Mouse (Mus musculus) common myeloid progenitor, adult 5-6 weeks (primary cell): ENCODE measurements around the gene Csrnp3. TPM values are rescaled to one million over a fixed set of nuclear protein-coding genes. Genes with fewer than 3 reads are reported as not detected.

Experiments used
- ATAC-seq: replicated peaks from 2 replicates; pipeline ENCODE4 v1.8.0; 2016; ENCODE audit warnings: low read depth, mild to moderate bottlenecking, moderate TSS enrichment, inconsistent platforms; ENCODE audit not compliant: poor library complexity, severe bottlenecking
- total RNA-seq: library from RNA; stranded (forward); fragments of 200-1000, 187-1606 nt; gene quantifications from 2 replicates; pipeline ENCODE4 v1.2.3, GENCODE M21; 2017

Gene Csrnp3
- total RNA-seq, 1 experiment from 2014 or later, result not detected

DNA sequence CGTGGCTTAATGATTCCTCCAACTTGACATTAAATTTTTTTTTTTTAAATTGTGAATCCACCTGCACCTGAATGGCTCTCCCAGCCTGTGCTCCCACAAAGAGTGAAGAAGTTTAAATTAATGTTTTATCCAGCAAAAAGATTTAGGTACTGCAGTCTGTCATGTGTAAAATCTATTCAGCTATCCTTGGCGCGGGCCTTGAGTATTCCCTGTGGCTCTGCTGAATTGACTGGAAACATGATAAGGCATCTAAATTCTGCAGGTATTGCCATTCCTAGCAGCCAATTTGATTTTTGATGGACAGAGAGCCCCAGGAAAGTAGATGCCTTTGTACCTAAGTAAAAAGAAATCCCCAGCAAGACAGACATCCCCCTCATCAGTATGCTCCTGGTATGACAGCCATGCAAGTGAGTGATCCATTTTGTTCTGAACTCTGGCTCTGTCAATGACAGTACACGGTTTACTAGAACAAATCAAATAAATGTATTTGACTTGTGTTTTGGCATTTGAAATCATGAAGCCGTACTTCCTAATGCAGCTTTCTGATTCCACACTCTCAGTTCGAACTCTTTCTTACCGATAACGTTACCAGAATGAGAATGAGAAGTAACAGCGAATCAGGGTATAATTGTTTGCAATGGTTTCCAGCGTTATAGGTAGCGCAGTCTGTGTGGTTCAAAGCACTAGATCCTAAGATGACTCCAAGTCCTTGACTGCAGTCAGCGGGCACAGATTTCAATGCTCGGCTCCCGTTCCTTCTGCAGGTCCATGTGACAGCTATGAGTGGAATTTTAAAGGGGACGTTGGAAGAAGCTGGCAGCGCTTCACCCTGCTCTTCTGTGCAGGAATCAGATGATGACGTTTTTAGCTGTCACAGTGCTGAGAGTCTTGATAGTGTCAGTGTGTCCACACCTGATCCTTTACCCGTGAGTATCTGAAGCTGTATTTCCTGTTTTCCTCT is 14.5 kb downstream of the Csrnp3 start:
- no peak for ATAC-seq

DNA sequence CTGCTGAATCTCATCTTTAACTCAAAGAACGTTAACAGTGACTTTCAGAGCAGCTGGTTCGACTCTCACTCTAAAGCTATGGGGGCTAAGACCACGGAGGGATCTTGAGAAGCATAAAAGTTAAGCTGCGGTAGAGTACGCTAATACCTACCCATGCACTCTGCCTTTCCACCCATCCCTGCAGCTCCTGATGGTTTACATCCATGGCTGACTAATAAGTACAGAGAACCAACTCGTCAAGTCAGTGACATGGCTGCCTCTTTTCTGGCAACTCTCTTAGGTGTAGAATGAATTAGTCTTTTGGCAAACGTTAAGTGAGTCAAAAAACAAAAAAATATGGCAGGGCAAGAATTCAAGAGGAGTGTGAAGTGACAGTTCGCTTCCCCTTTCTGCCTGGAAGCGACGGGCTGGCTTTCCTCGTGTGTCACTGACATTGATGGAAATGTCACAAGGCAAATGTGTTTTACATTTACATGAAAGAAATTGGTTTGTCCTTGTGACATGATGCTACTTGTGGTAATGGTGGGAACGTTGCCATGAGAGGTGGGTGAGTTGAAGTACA is 19.3 kb downstream of the Csrnp3 start:
- no peak for ATAC-seq

DNA sequence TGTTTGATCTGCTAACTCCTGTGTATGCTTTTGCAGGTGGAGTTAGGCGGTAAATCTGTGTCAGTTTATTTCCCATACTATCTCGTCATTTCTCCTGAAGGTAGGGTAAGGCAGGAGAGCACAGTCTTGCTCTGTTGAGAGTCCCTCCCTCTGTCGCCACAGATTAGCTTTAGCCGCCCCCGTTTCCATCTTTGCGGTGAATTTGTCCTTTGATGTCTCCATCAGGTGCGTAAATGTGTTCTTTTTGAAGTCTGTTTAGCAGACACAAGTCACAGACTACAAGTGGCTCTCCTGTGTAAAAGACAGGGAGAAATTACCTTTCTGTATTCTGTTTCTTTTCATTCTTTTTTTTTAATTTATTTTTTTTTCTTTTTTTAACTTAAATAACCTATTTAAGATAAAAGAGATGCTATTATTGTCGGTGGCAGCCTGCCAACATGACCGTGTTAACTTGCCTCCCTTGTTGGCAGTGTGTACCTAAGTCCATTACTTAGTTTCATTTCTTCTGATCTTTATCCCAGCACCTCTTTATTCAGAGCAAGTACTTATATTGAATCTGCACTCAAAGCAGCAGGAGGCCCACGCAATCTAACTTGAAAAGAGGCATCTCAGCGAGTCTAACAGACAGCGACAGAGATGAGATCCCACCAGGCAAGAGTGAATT is 25.5 kb downstream of the Csrnp3 start:
- no peak for ATAC-seq

DNA sequence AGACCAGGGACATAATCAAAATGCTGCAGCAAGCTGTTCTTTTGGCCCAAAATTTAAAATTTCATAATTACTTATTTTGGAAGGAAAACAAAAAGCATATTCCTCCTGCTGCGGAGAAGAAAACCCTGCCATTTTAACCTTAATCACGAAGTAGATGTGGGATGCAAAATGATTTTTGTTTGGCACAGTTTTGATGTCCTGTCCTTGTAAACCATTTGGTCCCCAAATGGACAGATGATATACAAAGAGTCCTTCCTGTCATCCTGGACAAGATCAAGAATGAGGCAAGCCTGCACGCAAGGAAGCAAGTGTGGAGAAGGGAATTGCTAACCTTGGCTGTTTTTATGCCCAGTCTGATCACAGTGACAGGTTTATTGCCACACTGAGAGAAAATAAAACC is 46.0 kb downstream of the Csrnp3 start:
- no peak for ATAC-seq

DNA sequence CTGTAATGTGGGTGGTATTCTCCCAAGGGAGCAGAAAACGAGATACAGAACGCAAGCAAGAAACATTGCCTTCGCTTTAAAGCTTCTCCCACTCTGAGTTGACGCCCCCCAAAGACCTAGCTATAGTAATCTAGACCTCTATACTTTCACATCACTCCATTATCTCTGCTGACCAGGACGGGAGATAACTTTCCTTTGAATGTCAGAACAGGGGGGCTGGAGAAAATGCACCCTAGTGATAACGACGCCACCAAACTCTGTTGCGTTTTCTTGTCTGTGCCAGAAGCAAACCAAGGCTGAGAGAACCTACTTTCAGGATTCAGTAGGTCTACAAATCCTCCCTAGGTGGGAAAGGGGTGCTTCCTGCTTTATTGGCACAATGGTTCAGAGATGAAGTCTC is 47.7 kb downstream of the Csrnp3 start:
- no peak for ATAC-seq

DNA sequence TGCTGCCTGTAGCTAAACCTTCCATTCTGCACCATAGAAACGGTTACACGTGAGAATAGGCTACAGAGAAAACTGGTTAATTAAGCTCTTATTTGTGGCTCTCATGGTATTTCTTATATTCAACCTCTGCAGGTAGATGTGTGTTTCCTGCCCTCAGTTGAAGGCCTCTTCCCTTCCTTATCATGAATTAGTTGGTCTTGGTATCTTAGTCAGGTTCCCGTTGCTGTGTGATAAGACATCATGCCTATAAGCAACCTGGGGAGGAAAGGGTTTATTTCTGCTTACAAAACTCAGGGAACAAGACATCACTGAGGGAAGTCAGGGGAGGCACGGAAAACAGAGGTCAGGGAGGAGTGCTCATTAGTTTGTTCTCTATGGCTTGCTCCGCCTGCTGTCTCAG is 48.7 kb downstream of the Csrnp3 start:
- no peak for ATAC-seq

DNA sequence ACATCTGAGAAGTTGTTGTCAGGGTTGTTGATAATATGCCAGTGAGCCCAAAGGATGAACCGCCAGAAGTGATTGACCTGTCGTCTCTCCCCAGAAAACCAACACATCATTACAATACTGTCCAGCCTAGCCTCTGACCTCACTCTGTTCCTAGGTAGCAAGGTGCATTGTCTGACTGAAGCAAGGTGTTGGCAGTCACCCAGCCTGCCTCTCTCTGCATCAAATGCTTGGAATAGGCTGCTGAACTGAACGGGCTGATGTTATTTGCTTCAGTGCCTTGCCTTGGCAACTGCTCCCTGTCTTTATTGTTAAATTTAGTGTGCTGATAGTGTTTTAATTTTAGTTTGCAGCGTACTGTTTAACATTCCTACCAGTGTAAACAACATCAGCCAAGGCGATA is 51.0 kb downstream of the Csrnp3 start:
- no peak for ATAC-seq

DNA sequence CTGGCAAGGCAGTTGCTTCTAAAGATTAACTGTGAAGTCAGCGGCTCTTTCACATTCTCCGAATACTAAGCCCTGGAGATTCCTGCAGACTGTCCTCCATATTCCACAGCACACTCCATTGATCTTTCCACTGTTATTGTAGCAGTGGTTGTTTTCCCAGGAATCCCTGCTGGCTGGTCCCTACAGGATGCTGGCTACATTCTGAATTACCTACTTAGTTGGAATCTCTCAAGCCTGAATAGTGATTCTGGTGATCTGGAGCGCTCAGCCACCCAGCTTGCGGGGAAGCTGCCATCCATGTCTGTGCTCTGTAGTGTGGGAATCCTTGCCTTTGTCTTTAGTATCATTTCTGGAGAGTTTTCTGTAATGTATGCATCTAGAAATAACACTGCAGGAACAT is 51.5 kb downstream of the Csrnp3 start:
- no peak for ATAC-seq

DNA sequence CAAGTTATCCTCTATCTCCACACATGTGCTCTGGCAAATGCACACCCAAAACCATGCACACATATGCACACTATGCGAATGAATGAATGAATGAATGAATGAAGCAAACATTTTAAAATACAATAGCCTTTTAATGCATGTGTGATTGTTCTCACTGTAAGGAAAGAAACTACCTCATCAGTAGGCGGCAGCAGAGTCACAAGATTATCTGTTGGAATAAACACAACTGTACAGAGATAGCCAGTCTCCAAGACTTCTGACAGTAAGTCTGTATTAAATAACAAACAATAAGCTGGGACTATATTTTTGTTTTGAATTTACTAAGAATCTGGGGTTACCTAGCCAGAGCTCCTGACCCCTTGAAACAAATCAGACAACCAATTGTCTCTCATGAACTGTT is 53.9 kb downstream of the Csrnp3 start:
- no peak for ATAC-seq

DNA sequence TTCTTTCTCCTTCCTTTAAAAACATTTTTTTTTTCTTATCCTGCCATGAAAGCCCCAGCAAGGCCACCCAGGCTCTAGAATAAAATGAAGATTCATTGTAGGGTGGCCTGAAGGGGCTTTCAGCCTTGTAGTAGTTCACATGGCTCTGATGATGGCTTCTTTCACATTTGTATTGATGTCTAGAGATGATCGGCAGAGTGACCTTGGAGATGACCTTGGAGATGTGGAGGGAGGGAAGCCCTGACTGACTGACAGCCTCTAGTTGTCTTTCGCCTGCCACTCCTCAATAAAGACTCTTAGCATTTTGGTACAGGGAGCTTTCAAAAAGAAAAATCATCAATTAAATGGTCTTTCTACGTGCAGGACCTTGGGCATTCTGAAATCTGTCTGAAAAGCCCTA is 63.0 kb downstream of the Csrnp3 start:
- ATAC-seq, result no peak

DNA sequence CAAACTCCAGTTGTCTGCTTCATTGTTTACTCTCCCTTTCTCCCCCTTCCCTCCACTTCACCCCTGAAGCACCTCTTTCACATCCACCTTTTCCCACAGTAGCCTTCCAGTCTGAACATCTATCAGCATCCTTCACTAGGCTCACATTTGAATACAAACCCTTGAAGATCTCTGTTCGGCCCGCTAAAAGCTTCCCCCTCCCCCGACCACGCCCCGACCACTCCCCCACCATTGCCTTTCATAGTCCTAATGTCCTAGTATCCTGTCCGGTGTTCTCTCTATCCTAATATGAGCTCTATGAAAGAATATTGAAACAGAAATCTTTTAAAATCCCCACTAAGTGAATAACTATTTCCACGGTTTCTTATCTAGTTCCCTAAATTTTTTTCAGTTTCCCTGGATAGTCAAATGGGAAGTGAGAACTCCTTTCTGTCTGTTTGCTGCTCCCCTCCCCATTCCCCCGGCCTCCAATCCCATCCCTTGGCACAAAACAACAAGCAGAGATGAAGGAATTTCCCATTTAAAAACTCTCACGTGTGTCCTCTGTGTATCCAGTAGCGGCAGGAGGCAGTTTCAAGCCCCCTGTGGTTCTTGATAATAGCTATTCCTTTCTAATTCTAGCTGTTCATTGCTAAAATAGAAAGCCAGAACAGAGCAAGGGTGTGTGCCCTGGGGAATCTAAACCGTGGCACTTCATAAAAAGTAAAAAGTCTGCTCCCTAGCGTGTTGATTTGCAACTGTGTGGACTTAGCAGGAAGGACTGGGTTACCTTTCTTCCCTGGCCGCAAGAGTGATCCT is 64.4 kb downstream of the Csrnp3 start:
- no peak for ATAC-seq

DNA sequence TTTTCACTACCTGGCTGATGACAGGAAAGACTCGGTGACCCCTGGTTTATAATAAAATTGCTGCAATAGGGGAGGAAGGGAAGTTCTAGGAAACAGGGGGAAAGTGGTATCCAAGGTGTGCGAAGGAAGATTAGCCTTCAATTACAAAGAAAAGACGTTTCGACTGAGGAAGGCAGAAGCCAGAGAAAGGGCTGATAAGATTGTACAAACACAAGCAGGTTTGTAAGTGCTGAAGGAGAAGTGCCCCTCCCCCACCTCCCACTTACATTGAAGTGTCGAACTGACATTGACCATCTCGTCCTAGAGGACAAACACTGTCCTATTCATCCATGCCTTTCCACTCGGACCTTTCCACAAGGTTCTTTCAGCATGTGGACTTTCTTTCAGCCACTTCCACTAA is 70.4 kb downstream of the Csrnp3 start:
- ATAC-seq, result no peak

DNA sequence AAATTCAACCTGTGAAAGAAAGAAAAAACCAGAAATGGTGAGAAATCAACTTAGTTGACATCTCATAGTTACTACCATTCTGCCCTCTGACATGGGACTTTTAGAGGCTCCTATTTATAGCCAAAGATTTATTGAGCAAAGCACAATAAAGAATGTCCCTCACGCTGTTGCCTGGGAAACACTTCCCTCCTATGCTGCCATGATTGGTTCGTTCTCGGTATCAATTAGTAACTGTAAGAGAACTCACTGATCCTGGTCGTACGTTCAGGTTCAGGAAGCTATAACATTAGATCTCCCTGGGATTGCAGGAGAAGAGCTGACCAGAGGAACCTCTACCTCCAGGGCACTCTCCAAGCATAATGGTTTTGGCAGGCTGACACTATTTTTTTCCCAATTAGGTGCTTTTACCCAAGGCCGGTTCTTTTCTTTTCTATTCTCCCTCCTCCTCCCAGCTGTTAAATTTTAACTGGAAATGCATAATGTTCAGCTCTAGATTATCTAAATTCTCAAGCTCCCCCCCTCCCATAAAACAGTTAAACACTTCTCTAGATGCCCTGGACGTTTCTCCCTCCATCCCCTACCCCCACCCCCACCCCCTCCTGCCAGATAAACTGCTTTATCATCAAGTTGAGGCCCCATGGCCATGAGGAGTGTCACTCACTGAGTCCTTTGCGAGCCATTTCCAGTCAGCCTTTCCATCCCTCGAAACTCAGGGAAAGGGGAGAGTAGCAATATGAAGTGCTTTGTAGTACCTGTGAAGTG is 75.3 kb downstream of the Csrnp3 start:
- ATAC-seq, result no peak

DNA sequence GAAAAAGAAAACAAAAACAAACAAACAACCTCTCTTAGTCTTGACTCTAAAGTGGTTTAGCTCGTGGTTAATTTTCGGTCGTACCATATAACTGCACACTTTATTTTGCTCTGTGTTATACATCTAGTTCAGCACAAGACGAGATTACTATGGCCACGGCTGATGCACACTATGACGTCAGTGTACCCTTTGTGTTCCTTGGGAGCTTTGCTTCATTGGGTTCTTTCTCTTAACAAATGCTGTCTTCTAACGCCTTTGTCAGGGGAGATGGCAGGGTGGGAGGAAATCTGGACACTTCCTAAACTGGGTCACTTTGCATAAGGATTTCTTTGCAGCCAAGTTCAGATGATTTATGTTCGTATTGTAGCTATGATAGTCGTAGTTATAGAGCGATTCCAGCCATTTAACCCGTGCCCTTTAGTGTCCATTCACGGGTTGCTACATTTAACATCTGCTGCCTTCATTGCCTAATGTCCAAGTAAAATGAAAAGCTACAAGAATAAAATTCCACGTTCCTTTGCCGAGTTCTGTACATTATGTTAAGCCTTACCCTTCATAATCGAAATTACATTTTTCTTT is 79.9 kb downstream of the Csrnp3 start:
- ATAC-seq, result no peak

DNA sequence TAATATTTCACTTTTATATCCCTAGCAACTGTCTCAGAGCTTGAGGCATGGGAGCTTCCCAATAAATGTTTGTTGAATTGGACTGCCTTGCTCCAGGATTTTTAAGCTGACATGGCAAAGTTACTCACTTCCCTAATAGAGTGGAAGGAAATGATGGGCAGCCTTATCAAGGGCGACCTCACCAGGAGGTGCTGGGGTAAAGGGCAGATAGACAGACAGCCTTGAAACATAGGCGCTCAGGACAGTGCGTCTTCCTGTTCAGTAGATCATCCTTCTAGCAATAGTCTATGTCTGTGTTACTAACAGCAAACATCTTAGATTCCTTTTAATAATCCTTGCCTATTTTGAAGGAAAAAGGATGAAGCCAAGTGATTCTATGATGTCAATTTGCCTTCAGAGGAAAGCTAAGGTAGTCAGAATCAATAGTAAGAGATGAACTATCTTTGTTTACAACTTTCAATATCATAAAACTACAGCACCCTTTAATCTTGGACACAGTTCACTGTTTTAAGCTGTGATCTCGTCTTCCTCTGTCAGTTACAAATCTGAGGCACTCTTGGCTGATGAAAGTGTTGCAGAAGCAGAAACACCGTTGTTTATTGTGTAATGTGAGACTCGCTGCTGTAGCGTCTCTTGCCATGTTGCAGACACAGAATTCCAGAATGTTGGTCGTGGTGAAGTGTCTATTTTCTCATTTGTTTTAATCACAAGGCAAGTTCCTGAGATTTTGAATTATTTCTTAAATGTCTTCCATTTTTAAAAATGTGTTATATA is 81.6 kb downstream of the Csrnp3 start:
- no peak for ATAC-seq

DNA sequence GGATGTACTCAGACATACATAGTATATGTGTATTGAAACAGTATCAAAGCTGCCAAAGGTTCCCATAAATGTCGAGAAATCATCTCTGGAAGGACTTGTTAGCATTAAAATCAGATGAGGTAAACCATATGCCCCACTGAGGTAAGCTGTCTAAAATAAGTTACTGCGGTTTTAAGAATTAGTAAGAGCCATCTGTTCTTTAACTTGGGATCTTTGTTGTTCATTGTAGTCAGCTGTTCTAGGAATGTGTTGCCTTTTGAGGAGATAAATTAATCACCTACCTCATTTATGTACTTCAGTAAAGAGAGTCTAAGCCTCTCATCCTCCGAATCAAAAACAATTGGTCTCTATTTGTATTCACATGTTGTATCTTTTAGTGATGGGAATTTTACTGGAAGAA is 83.7 kb downstream of the Csrnp3 start:
- ATAC-seq, result no peak

DNA sequence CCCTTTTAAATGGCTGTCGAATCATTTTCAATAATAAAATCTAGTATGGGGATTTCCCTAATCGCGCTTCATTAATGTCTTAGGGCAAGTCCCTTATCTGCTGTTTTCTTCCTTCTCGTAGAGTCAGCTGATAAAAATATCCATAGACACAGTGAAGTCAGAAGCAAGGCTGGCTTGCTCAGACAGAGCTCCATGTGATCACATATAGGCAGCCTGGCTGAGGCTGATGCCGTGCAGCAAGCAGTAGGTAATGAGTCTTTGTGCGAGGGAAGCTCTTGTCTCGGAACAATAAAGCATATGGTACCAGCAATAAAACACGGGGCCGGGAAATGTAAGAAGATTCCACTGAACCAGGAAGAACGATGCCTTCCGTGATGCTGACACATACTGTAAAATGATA is 84.4 kb downstream of the Csrnp3 start:
- ATAC-seq, result no peak

DNA sequence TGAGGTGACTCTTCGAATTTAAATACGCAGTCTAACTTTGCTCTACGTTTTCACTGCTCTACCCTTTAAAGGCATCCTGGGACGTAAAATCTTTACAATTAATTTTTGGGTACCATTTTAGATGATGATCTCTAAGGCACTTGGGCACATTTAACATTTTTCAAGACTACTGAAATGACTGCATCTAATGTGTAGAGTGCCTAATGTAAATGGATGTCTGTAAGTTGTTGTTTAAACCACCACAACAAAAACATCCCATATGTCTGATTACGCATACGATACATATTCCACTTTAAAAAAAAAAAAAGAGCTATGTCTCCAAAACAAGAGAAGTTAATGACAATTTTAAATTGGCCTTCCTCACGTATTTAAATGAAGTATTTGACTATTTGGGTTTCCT is 85.7 kb downstream of the Csrnp3 start:
- ATAC-seq, result no peak
